Mouse (Mus musculus): Measurements from ENCODE around the gene Prss50.

Prss50 gene

GRCm38 (mm10) chr9:110907201-110907837 is 49.6 kb downstream of the Prss50 start:
- DNase-seq (ENCODE audit: low spot score in 2 of 2): no peak

- DNase-seq (ENCODE audit: low spot score in 2 of 2): no peak
Observed at GRCm38 (mm10) chr9:110907838-110908630, 50.3 kb downstream of the Prss50 start.

GRCm38 (mm10) chr9:110908631-110909016 is 50.9 kb downstream of the Prss50 start:
- no peak for DNase-seq (ENCODE audit: low spot score in 2 of 2)

GRCm38 (mm10) chr9:110909371-110909967 is 51.7 kb downstream of the Prss50 start:
- no peak for DNase-seq (ENCODE audit: low spot score in 2 of 2)

Data from natural killer cell, adult 2 months (primary cell).